Mouse (Mus musculus) urinary bladder, postnatal 4 days (tissue): ENCODE measurements at regions not wholly inside any gene's neighbourhood (a gene's known extent, or its start where the extent isn't known, plus 50 kb on each side); places are given as distances from the start of the nearest gene placed in this dataset.

Experiments
- DNase-seq, 2 experiments: peaks; one replicate each; pipeline ENCODE4 v3.0.0; 2021 to 2022; ENCODE audit warnings: low spot score in 2 of 2

DNA sequence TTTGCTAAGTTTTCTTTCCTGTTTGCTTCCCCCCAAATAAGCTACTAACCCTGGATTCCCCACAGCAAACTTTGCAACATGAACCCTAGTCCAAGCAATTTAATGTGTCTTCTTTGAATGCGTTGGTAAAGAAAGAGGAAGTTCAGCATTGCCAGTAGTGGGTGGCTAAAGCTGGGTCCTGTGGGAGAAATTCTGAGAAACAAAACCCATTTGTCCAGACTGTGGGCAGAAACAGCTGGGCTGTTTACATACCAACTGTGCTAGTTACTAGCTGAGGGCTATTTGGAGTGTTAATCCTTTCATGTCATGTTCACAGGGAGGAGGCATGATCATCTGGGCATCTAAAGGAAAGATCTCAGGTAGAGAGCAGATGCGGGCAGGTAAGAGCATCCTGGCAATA lies 51.8 kb upstream of the 1190002N15Rik start:
- no peak for DNase-seq

DNA sequence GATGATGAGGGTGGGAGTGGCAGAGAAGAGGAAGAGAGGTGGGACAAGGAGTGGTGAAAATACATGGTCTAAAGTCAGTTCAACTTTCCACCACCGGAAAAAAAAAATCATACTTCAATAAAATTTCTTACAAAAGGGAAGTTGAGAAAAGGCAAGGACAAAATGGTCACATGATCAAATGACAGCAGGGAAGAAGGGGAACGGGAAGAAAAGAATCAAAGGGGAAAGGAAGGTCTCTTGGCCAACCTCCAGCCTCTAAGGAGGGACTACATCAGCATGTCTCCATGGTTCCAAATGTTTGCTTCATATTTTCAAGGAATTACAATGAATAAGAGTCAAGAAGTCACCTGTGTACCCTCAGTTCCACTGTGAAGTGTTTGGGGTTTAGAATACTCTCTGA lies 64.7 kb upstream of the Slc9a9 start:
- no peak for DNase-seq

DNA sequence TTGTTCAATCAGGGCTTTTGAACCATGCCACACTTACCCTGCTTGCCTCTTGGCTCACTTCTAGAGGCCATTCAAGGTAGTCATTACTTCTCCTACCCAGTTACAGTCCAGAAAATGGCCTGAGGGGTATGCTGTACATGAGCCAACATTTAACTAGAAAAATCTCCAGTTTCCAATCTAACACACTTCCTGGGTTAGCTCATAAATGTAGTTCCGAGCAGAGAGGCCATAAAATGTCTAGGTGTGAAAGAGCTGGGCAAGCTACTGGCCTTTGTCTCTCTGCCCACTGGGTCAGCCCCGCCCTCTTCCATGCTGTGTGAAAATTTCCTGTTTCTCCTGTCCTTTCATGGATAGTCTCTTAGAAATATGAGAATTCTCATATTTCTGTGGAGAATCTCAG lies 63.3 kb upstream of the Slc9a9 start:
- DNase-seq: no peak

DNA sequence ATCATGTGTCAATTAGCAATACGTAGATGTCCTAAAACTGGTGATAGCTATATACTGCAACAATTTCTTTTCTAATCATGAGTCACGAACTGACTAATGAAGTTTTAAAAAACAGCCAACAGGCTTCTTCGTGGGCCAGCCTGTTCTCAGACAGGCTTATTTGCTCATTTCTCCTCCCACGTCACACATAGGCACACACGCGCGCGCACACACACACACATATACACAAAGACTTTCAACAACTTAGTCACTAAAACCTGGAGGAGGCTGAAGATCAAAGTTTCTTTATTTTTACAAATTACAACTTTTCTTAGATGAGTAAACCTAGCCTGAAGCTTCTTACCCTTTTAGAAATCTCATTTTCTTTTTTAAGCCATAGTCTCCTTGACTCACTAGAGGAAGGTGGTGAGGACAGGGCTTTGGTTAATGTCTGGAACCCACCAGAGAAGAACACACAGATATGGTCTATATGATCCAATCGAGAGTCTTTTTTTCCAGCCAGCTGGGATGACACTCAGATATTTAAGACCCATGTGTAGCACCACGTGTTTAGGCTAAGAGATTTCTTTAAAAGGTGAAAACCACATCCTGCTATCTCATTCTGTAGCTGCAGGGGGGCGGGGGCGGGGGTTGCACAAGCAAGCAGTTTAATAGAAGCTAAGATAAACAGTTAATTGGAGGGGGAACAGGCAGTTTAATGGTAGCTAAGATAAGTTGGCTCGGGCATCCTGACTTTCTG lies 62.5 kb upstream of the Slc9a9 start:
- DNase-seq: no peak

DNA sequence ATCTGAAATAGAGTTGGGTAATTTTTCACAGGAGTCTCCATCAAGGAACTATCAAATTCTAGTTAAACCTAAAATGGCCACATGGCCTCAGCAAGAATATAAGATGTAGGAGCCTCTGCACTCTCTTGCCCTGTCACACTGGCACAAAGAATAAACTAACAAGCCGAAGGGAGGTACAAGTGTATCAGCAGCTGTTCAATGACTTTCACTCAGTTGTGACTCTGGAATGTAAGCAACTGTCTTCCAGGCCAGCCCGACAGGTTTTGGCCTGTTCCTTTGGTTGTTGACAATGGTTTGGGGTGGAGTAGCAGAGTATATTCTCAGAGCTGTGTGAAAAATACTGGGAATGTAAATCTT lies 62.0 kb upstream of the Slc9a9 start:
- peak in 1 of 2 experiments; percentile 17 for DNase-seq

DNA sequence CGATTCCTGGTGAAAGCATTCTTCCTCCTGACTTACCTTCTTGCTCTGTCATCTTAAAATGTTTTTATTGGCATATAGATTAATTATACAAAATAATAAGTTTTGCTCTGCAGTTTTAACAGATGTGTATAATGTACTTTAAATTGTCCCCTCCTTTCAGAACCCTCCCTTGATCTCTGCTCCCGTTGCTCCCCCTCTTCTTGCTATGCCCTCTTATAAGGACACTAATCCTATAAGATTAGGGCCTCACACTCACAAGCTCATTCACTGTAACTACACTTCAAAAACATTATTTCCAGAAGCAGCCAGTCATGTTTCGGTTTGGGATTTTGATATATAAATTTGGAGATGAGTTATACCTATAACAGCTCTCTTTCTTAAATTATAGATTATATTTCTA lies 59.6 kb upstream of the Slc9a9 start:
- DNase-seq: no peak

DNA sequence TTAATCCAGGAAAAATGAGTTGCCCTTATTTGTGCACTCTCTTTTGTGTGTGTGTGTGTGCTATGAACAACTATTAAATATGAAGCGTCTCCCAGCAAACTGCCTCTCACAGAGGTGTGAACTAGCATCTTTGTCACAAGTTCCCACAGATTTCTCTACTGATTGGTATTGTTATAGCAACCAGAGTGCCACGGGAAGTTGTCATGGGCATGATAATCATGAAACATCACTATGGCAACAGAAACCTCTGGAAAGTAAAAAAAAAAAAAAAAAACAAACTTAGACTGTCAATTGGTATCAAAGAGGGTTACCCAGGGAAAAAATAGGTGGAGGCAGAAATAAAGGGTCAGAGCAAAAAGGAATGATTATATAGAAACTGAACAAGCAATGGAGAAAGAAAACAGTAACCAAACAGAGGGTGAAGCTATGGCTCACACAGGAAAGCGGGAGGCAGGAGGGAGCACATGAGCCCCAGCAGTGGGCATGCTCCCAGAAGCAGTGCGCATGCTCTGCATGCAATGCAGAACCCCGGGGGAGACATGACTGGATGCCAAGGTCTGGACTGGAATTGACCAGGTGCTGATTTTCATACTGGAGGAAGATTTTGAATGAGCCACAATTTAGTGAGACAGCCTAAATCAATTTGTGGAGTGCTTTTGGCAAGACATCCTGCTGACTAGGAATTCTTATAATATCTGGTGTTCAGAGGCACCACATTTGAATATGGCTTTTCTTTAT lies 58.9 kb upstream of the Slc9a9 start:
- DNase-seq: no peak

DNA sequence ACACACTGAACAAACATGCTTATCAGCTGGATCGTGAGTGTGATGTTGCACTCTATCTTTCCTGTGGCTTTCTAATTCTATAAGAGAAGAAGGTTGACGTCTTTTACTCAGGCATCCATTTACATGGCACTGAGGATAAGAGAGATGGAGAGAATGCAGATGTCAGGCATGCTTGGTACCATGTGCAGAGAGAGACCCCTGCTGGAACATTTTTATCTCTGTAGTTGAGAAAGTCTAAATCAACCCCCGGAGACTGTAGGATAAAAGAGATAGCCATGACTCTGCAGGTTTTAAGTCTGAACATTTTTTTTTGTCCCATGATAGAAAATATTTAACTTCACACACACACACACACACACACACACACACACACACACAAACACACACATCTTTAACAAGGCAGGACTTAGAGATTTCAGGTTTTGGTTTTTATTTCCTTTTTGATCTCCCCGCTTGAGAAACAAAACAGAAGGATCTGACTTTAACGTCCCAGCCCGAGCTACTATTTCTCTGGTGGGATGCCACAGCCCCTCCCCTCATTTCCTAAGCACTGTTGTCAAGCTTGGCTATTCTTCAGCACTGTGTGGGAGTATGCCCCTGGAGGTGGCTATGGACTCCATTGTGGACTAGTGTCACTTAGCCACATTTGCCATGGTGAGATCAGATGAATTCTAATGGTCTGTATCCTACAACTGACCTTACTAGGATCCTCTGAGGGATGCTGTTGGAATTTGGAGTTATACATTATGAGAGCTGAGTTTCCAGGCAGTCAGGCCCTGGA lies 55.6 kb upstream of the Slc9a9 start:
- no peak for DNase-seq

DNA sequence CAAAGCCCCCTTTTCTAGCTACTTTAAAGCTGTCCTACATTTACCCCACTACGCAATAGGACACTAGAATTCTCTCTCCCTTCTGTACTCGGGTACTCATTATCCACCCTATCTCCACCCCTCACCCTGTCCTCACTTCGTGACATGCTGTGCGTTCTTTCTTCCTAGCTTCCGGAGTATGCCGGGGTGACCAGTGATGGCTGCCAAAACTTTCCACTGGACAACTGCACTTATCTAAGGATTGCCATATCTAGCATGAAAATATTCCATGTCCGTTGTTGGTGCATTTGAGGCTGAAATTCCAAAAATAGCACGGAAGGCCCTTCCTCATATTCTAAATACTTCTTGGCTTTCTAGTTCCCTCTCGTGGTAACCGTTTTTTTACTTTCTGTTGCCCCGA lies 54.5 kb upstream of the Slc9a9 start:
- DNase-seq: no peak

DNA sequence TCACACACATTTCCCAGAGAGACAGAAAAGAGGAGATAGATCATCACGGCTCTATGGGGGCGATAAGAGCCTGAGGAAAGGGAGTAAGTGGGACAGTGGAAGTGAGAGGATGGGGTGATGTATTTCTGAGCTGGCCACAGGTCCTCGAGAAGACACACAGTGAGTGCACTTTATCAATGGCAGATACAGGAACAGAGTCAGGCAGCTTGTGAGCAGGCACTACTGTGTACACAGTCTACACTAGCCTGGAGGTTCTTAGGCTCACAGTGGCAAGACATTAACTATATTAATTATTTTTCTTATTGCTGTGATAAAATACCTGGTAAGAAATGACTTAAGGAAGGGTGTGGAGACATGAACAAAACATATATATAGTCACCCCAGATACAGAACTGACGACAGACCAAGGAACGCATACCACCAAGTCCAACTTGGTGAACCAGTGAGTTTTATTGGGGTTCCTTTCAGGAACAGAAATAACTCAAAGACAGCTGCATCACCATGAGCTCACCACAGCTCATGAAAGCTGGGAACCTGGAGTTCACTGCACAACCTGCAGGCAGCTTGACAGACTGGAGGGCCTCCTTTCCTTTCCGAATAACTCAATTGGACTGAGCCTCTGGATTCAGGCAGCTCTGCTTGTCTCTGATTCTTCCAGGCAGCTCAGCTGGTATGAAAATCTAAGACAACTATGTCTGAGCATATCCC lies 51.5 kb upstream of the Slc9a9 start:
- DNase-seq: peak in 1 of 2 experiments; percentile 13
